Mouse (Mus musculus) embryonic facial prominence, embryonic 11.5 days (tissue): ENCODE results near the gene Wnk2. TPM values are rescaled to one million over a fixed set of nuclear protein-coding genes. Genes with fewer than 3 reads are reported as not detected.

Experiments
- ATAC-seq: fragments of 200-750 bp; cut with Nextera tagmentation; replicated peaks from 2 replicates; pipeline ENCODE4 v1.8.0; 2017; ENCODE audit warnings: low read depth; ENCODE audit not compliant: insufficient number of reproducible peaks, low FRiP score, low TSS enrichment
- DNase-seq: peaks from one replicate; pipeline ENCODE4 v3.0.0-alpha.2; 2015; ENCODE audit warnings: low spot score
- H3K27ac ChIP-seq: fragments of 300-500 bp; sonication (generic); replicated peaks from 2 replicates; pipeline ENCODE4 v1.5.1; 2014; ENCODE audit warnings: mild to moderate bottlenecking, low read depth, low read length, control low read depth
- H3K27me3 ChIP-seq: fragments of 300-500 bp; sonication (generic); 2 replicates; pipeline ENCODE4 v1.6.1; 2014; ENCODE audit warnings: mild to moderate bottlenecking, low read length, moderate library complexity, mixed read lengths; ENCODE audit not compliant: control insufficient read depth, insufficient read depth
- H3K36me3 ChIP-seq: fragments of 300-500 bp; sonication (generic); replicated peaks from 2 replicates; pipeline ENCODE4 v1.6.1; 2014; ENCODE audit warnings: low read depth, mild to moderate bottlenecking, low read length, moderate library complexity, mixed read lengths; ENCODE audit not compliant: control insufficient read depth, insufficient read depth
- H3K4me1 ChIP-seq: fragments of 300-500 bp; sonication (generic); 2 replicates; pipeline ENCODE4 v1.6.1; 2014; ENCODE audit warnings: low read length, mixed read lengths; ENCODE audit not compliant: control insufficient read depth, insufficient read depth
- H3K4me2 ChIP-seq: fragments of 300-500 bp; sonication (generic); 2 replicates; pipeline ENCODE4 v1.6.1; 2014; ENCODE audit warnings: low read depth, mild to moderate bottlenecking, control low read depth, low read length, moderate library complexity
- H3K4me3 ChIP-seq: fragments of 300-500 bp; sonication (generic); 2 replicates; pipeline ENCODE4 v1.5.1; 2014; ENCODE audit warnings: low read depth, low read length, control low read depth
- H3K9ac ChIP-seq: fragments of 300-500 bp; sonication (generic); replicated peaks from 2 replicates; pipeline ENCODE4 v1.6.1; 2014; ENCODE audit warnings: mild to moderate bottlenecking, control low read depth, low read length
- H3K9me3 ChIP-seq: fragments of 300-500 bp; sonication (generic); replicated peaks from 2 replicates; pipeline ENCODE4 v1.6.1; 2016; ENCODE audit warnings: mild to moderate bottlenecking, low read length, inconsistent platforms, mixed read lengths; ENCODE audit not compliant: control insufficient read depth
- WGBS: fragments of 180-500 bp; shearing (Covaris S2); extraction: QIAGEN DNeasy Blood & Tissue Kit; methylation state at CpG from one replicate; pipeline ENCODE4 v1.1.7; 2014; 5-methylcytosine and 5-hydroxymethylcytosine counted together
- polyA plus RNA-seq: library from polyadenylated mRNA; unstranded; fragments of >200 nt; fragmentation: Nextera tagmentation; extraction: Ambion mirVana; gene quantifications from 2 replicates; pipeline ENCODE4 v1.2.1, GENCODE M21; 2014

Wnk2 gene
- polyA plus RNA-seq, 1 experiment from 2014 or later: 2.5 TPM

DNA sequence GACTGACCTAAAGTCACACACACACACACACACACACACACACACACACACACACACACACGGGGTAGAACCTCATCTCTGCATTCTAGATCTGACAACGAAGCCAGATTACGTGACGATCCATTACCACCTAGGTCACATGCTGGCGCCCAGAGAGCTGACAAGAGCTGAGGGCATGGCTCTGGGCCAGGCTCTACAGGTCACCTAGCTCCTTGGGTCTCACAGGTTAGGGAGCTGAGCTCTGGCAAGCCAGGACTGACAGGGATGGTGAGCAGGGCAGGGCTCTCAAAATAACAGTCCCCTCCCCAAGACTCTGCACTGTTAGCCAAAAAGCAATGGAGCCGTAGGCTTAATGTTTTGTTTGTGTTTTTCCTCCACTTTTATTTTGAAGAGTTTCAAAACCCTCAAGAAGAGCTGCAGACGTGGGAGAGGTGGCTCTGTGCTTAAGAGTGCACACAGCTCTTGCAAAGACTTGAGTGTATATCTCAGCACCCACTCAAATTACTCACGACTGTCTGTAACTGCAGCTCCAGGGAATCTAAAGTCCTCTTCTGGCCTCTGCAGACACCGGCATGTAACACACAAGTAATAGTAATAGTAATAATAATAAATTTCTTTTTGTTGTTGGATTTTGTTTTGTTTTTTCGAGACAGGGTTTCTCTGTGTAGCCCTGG, 10.4 kb upstream of the Wnk2 start:
- no peak for ATAC-seq
- DNase-seq: no peak
- 76% methylated on average over 10 of the region's 10 CpGs for WGBS
- Histone ChIP-seq H3K4me1 (no peaks in the 10 kb centered on the region), H3K27ac (no peak overlapping the region), H3K4me2 (no peak overlapping the region), H3K9ac (no peak overlapping the region), H3K36me3 (no peaks in the 10 kb centered on the region), H3K27me3 (no peaks in the 10 kb centered on the region), H3K4me3 (no peak overlapping the region), H3K9me3 (no peaks in the 10 kb centered on the region)

DNA sequence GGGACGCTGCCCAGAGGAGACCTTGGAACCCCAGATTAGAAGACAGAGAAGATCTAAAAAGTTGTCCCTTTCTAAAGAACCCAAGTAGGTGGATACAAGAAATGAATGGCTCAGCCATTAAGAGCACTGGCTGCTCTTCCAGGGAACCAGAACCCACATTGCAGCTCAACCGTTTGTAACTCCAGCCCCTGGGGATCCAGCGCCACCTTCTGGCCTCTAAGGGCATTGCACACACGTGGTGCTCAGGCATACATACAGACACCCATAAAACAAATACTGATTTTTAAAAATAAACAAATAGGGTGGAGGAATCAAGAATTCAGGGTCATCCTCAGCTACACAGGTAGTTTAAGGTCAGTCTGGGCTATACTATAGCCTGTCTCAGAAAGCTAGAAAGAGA, 8.8 kb upstream of the Wnk2 start:
- no peak overlapping the region for H3K4me3 ChIP-seq
- H3K4me2 ChIP-seq: no peak overlapping the region
- no peak for ATAC-seq
- H3K9me3 ChIP-seq: no peaks in the 10 kb centered on the region
- H3K27me3 ChIP-seq: no peaks in the 10 kb centered on the region
- no peaks in the 10 kb centered on the region for H3K4me1 ChIP-seq
- WGBS: 67% methylated on average over 4 of the region's 4 CpGs
- H3K36me3 ChIP-seq: no peaks in the 10 kb centered on the region
- H3K9ac ChIP-seq: no peak overlapping the region
- no peak overlapping the region for H3K27ac ChIP-seq
- DNase-seq: no peak

DNA sequence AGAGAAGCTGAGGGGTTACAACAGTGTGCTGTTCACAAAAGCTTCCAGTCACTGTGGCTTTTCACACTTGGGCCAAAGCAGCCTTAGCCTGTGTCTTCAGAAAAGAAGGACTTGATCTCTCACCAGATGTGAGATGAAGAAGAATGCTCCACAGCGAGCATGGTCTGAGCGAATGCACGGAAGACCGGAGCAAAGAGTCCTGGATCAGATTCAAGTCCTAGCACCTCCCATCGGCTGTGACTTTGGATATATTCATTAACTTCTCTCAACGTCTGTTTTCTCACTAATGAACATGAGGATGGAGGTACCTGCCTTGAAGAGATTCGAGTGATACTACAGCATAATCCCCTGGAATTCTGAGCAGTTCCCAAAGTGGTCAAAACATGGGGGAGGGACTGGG, 6.8 kb upstream of the Wnk2 start:
- Histone ChIP-seq H3K4me3 (no peak overlapping the region), H3K27ac (no peak overlapping the region), H3K9ac (no peak overlapping the region), H3K4me1 (no peaks in the 10 kb centered on the region), H3K9me3 (no peaks in the 10 kb centered on the region), H3K27me3 (0 out of 2 replicates have a peak, but pooled peaks cover 2% of the 10 kb centered on the region), H3K4me2 (no peak overlapping the region), H3K36me3 (no peaks in the 10 kb centered on the region)
- DNase-seq (no peak), ATAC-seq (no peak)
- 67% methylated on average over 7 of the region's 7 CpGs for WGBS

DNA sequence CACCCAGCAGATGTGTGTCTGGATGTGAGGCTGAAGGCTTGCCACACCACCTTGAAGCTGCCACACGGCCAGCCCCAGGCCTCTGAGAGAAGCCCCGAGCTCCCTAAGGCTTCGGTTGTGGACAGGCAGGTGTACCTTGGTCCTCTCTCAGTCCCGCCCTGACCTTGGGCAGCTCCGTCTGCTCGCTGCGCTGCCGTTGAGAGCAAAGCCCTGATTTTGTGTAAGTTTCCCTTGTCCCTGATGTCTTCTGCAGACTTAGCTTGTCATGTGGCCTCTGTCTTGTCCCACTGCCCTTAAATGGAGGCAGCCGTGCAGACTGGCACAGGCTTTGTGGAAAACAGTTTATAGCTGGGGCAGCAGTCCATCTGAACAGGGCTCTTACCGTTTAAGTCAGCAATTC, 6.2 kb upstream of the Wnk2 start:
- Histone ChIP-seq H3K9me3 (no peaks in the 10 kb centered on the region), H3K27me3 (0 out of 2 replicates have a peak, but pooled peaks cover 2% of the 10 kb centered on the region), H3K4me1 (no peaks in the 10 kb centered on the region), H3K4me3 (no peak overlapping the region), H3K36me3 (no peaks in the 10 kb centered on the region), H3K27ac (no peak overlapping the region), H3K4me2 (no peak overlapping the region), H3K9ac (no peak overlapping the region)
- no peak for DNase-seq
- 77% methylated on average over 10 of the region's 10 CpGs for WGBS
- no peak for ATAC-seq

DNA sequence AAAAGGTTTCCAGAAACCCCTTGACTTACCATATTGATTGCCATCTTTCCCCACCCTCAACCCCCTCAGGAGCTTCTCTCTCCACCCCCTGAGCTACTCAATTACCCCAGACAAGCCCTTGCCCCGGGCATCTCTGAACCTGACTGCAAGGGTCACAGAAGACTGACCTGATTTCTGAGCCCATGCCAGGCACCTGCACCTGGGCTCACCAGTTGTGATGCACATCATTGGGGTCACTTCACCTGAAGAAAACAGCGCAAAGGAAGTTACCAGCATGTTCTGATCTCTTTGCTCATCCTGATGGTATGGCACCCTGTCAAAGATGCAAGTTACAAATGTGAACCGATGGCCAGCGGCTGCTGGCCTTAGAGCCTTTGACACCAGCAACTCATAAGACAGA, 873 bp upstream of the Wnk2 start:
- 76% methylated on average over 4 of the region's 4 CpGs for WGBS
- Histone ChIP-seq H3K9me3 (no peaks in the 10 kb centered on the region), H3K27me3 (peaks cover 34% of the 10 kb centered on the region), H3K4me3 (no peak overlapping the region), H3K4me2 (no peak overlapping the region), H3K9ac (no peak overlapping the region), H3K36me3 (no peaks in the 10 kb centered on the region), H3K4me1 (no peaks in the 10 kb centered on the region; the same call in 1 of the 2 replicates), H3K27ac (no peak overlapping the region)
- no peak for ATAC-seq
- no peak for DNase-seq

DNA sequence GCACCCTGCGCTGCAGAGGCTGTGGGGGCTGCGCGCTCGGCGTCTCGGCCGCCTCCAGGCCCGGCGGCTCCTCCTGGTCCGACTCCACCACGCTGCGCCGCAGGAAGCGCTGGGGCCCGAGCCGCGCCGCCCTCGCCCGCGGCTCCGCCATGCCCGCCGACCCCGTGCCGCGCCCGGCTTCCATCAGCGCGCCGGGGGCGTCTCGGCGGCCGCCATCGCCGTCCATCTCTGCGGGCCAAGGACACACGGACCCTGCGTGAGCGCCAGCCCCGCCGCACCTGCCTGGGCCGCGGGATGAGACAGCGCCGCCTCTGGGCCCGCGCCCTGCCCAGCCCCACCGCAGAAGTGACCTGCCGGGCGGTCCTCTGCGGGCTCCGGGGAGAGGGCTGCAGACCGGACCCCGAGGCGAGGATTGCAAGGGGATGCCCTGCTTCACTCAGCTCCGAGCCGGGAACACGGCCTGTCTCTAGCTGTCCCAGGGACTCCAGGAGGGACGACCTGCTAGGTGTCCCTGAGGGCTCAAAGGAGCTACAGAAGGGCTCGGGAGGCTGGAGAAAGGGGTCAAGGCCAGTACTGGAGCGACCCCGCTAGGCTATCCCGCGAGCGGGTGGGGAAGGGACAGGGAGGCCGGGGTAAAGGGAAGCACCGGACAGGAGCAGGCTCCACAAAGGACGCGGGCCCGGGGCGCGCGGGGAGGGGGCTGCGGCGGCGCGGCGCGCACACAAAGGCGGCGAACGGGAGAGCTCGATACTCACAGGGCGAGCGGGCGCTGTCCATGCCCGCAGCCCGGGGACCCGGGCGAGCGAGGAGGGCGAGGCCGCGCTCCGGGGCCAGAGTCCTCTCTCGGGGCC, 582 bp downstream of the Wnk2 start:
- ATAC-seq: peak; percentile 79
- under 1% methylated on average over 90 of the region's 98 CpGs for WGBS
- H3K27ac ChIP-seq: no peak overlapping the region; the same call in 1 of the 2 replicates

DNA sequence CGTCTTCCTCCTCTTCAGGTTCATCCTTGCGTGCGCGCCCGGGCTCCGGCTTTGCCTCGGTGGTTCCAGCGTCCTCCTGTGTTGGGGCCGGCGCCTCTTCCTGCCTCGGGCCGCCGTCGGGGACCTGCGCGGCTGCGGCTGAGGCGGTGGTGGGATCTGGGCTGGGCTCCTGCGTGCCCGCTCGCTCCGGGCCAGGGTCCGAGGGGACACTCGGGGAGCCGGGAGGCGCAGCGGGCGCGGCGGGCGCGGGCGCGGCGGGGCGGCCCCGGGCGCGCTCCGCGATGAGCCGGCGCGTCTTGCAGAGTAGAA, 1.2 kb downstream of the Wnk2 start:
- ATAC-seq (no peak), DNase-seq (no peak)
- no peaks in the 10 kb centered on the region for H3K36me3 ChIP-seq
- H3K27ac ChIP-seq: no peak overlapping the region
- H3K4me2 ChIP-seq: peak overlapping the region; percentile 98
- peak overlapping the region; percentile 70 for H3K4me3 ChIP-seq
- H3K9ac ChIP-seq: peak overlapping the region; percentile 74
- H3K27me3 ChIP-seq: peaks cover 34% of the 10 kb centered on the region
- H3K4me1 ChIP-seq: no peaks in the 10 kb centered on the region; the same call in 1 of the 2 replicates
- no peaks in the 10 kb centered on the region for H3K9me3 ChIP-seq
- WGBS: under 1% methylated on average over 43 of the region's 44 CpGs

More for the DNA sequence above, 582 bp downstream of the Wnk2 start:
- H3K36me3 ChIP-seq: no peaks in the 10 kb centered on the region
- no peaks in the 10 kb centered on the region for H3K9me3 ChIP-seq
- peak; percentile 45 for DNase-seq
- peak overlapping the region; percentile 98 for H3K4me2 ChIP-seq
- H3K27me3 ChIP-seq: peaks cover 34% of the 10 kb centered on the region
- H3K4me3 ChIP-seq: peak overlapping the region; percentile 70
- H3K9ac ChIP-seq: peak overlapping the region; percentile 74
- no peaks in the 10 kb centered on the region; the same call in 1 of the 2 replicates for H3K4me1 ChIP-seq
